Mouse (Mus musculus) c-Kit-positive CD71-negative TER-119-negative erythroid progenitor cells, embryonic 14.5 days (primary cell): ENCODE measurements at regions not wholly inside any gene's neighbourhood (a gene's known extent, or its start where the extent isn't known, plus 50 kb on each side); places are given as distances from the start of the nearest gene placed in this dataset.

ENCODE experiments used
- DNase-seq: peaks from one replicate; pipeline ENCODE4 v3.0.0-alpha.2; 2013; ENCODE audit warnings: low read depth

- DNase-seq = no peak
These were observed 343.2 kb upstream of the Fam98a start for GRCm38 (mm10) chr17:75894934-75895333.

- DNase-seq = no peak
These were observed 341.8 kb upstream of the Fam98a start for GRCm38 (mm10) chr17:75893559-75893958.

- no peak for DNase-seq
These were observed 340.4 kb upstream of the Fam98a start for GRCm38 (mm10) chr17:75892156-75892555.

GRCm38 (mm10) chr17:75891564-75891963 is 339.8 kb upstream of the Fam98a start:
- no peak for DNase-seq

GRCm38 (mm10) chr17:75877848-75878247 is 326.1 kb upstream of the Fam98a start:
- DNase-seq = no peak

GRCm38 (mm10) chr17:75876895-75877294 is 325.1 kb upstream of the Fam98a start:
- DNase-seq = no peak

- no peak for DNase-seq
These were observed 322.8 kb upstream of the Fam98a start for GRCm38 (mm10) chr17:75874535-75874934.

- DNase-seq = no peak
These were observed 318.7 kb upstream of the Fam98a start for GRCm38 (mm10) chr17:75870492-75870891.

GRCm38 (mm10) chr17:75857015-75857414 is 305.3 kb upstream of the Fam98a start:
- DNase-seq = no peak

- DNase-seq = no peak
These were observed 264.4 kb upstream of the Fam98a start for GRCm38 (mm10) chr17:75815997-75816626.

GRCm38 (mm10) chr17:75812163-75812562 is 260.4 kb upstream of the Fam98a start:
- DNase-seq = no peak

GRCm38 (mm10) chr17:75808524-75809326 is 257.0 kb upstream of the Fam98a start:
- DNase-seq = no peak

GRCm38 (mm10) chr17:75808025-75808424 is 256.3 kb upstream of the Fam98a start:
- no peak for DNase-seq

- no peak for DNase-seq
These were observed 252.6 kb upstream of the Fam98a start for GRCm38 (mm10) chr17:75804358-75804757.

GRCm38 (mm10) chr17:75796380-75796779 is 244.6 kb upstream of the Fam98a start:
- no peak for DNase-seq

- no peak for DNase-seq
These were observed 244.0 kb upstream of the Fam98a start for GRCm38 (mm10) chr17:75795772-75796171.

GRCm38 (mm10) chr17:75779770-75780169 is 228.0 kb upstream of the Fam98a start:
- DNase-seq = peak; percentile 0

- no peak for DNase-seq
These were observed 224.9 kb upstream of the Fam98a start for GRCm38 (mm10) chr17:75776611-75777010.

- DNase-seq = no peak
These were observed 223.8 kb upstream of the Fam98a start for GRCm38 (mm10) chr17:75775518-75775917.

GRCm38 (mm10) chr17:75772861-75773260 is 221.1 kb upstream of the Fam98a start:
- no peak for DNase-seq

- no peak for DNase-seq
These were observed 216.9 kb upstream of the Fam98a start for GRCm38 (mm10) chr17:75768654-75769053.

GRCm38 (mm10) chr17:75763391-75763790 is 211.6 kb upstream of the Fam98a start:
- no peak for DNase-seq

GRCm38 (mm10) chr17:75756487-75756886 is 204.7 kb upstream of the Fam98a start:
- DNase-seq = no peak

GRCm38 (mm10) chr17:75716458-75716857 is 164.7 kb upstream of the Fam98a start:
- DNase-seq = no peak
